Comparison of ENCODE assay signal across 15 mouse cellular contexts in genomic region chr1:89538163-89538946, GRCm38 (mm10).
DNase-seq lines count a peak whose midpoint lies in the region; ATAC-seq lines count a peak whose summit lies in the region.
"Had no signal": no experiment of that assay in that cellular context is flagged by ENCODE, and none has a peak within 500 bp of the region (broad histone marks: within the 10 kb centered on the region; RNA-seq: fewer than 3 reads in every experiment).

No protein-coding gene starts in this region.

- H3K9me3 ChIP-seq in limb, embryonic 13.5 days: no peaks in the 10 kb centered on the region
- no peaks in the 10 kb centered on the region for H3K9me3 ChIP-seq in limb, embryonic 10.5 days (replicated peaks)
- H3K9me3 ChIP-seq: heart, embryonic 12.5 days; stomach, embryonic 15.5 days had no signal

- peaks cover 59% of the 10 kb centered on the region for H3K4me1 ChIP-seq in limb, embryonic 13.5 days
- peaks cover 75% of the 10 kb centered on the region for H3K4me1 ChIP-seq in limb, embryonic 10.5 days

- H3K4me2 ChIP-seq in limb, embryonic 13.5 days (replicated peaks): no peak overlapping the region
- H3K4me2 ChIP-seq: heart, embryonic 12.5 days; hindbrain, embryonic 14.5 days; stomach, embryonic 15.5 days had no signal

- H3K27me3 ChIP-seq in limb, embryonic 13.5 days: no peaks in the 10 kb centered on the region
- H3K27me3 ChIP-seq in limb, embryonic 10.5 days (ENCODE audit: low read depth, poor library complexity, severe bottlenecking): no peaks in the 10 kb centered on the region
- H3K27me3 ChIP-seq: heart, embryonic 12.5 days; stomach, embryonic 15.5 days had no signal

- intact Hi-C loops in gastrocnemius, postnatal 14 days (cut with DNase I; ENCODE audit: low total_unique reads): no loop called here

- ATAC-seq in limb, embryonic 13.5 days (ENCODE audit: low FRiP score, low read depth): peak; percentile 83

- peak; percentile 38 for DNase-seq in embryo, embryonic 11 days
- DNase-seq in embryo, embryonic 9.5 days (ENCODE audit: extremely low spot score): no peak
- DNase-seq in limb, embryonic 10.5 days (ENCODE audit: low spot score): no peak
- DNase-seq in ZHBTc4 (ENCODE audit: low read depth, low spot score): peak; percentile 32
- peak; percentile 79 for DNase-seq in gastrocnemius, postnatal 14 days
- DNase-seq in B cell, adult 2 months: no peak
- DNase-seq in ovary, postnatal 14 days (ENCODE audit: low spot score): no peak
- DNase-seq: kidney, postnatal 14 days; lung, postnatal 4 days; right cerebral cortex, postnatal 25 days had no signal

- H3K4me3 ChIP-seq in limb, embryonic 13.5 days: no peak overlapping the region
- H3K4me3 ChIP-seq in limb, embryonic 10.5 days: no peak overlapping the region
- H3K4me3 ChIP-seq: heart, embryonic 12.5 days; stomach, embryonic 15.5 days had no signal

- no peak overlapping the region for H3K9ac ChIP-seq in limb, embryonic 13.5 days
- H3K9ac ChIP-seq: heart, embryonic 12.5 days; hindbrain, embryonic 14.5 days; liver, embryonic 14.5 days; stomach, embryonic 15.5 days had no signal

- WGBS in limb, embryonic 13.5 days: 59% methylated on average over 18 of the region's 18 CpGs
- WGBS in limb, embryonic 10.5 days: 56% methylated on average over 18 of the region's 18 CpGs

- no peaks in the 10 kb centered on the region for H3K36me3 ChIP-seq in limb, embryonic 13.5 days
- no peaks in the 10 kb centered on the region for H3K36me3 ChIP-seq in limb, embryonic 10.5 days
- H3K36me3 ChIP-seq: heart, embryonic 12.5 days; stomach, embryonic 15.5 days had no signal

- H3K27ac ChIP-seq in limb, embryonic 13.5 days: no peak overlapping the region
- H3K27ac ChIP-seq in limb, embryonic 10.5 days: no peak overlapping the region
- H3K27ac ChIP-seq: hindbrain, embryonic 14.5 days; liver, embryonic 14.5 days; stomach, embryonic 15.5 days had no signal

Comparison
In these comparisons a context has a peak if more than half of its experiments do, and no peak if none do; other contexts are left out.
1. DNase-seq: peak in embryo, embryonic 11 days (single experiment), ZHBTc4 (single experiment) and gastrocnemius, postnatal 14 days (single experiment); none in embryo, embryonic 9.5 days (single experiment), limb, embryonic 10.5 days (single experiment), B cell, adult 2 months (0 of 2) and ovary, postnatal 14 days (single experiment).